Comparison of ENCODE assay signal across 8 mouse cellular contexts in the genomic region with DNA sequence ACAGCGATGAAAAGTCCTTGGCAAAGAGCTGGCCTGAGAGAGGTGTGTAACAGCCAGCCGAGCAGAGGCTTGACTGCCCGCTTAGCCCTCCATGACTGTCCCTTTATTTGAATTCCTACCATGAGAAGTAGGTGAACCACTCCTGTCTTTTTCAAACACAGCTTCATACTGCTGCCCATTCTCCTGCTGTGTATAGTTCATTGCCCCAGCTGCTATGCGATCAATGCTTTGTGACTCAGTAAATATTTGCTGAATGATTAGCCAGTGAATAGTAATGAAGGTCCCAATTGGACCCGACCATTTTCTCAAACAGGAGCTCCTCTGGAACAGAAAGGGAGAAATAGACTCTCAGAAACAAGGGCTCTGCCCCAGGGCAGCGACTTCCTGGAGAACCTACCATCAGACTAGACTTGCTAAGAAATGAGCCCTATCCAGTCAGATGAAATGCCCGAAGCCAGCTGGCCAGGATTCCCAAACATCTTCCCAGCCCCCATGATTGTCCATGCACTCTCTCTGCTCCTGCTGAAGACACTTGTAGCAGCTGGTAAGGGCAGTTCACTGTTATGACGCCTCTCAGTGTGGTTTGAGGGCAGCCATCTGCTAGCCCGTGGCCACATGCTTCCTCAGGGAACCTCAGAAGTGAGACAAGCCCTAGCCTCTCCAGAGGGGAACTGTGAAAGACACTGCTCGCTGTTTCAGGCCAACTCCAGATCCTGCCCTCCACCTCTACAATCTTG. TPM values are rescaled to one million over a fixed set of nuclear protein-coding genes. Genes with fewer than 3 reads are reported as not detected.
DNase-seq lines count a peak whose midpoint lies in the region; ATAC-seq and TF ChIP-seq lines count a peak whose summit lies in the region.

No protein-coding gene starts in this region.

- WGBS in limb, embryonic 12.5 days: 69% methylated on average over 10 of the region's 10 CpGs
- 72% methylated on average over 10 of the region's 10 CpGs for WGBS in limb, embryonic 10.5 days
- 59% methylated on average over 10 of the region's 10 CpGs for whole genome bisulfite sequencing in hindbrain, postnatal 0 days
- WGBS in forebrain, embryonic 11.5 days: 77% methylated on average over 10 of the region's 10 CpGs

- no peak overlapping the region for H3K9ac ChIP-seq in limb, embryonic 12.5 days (replicated peaks)
- no peak overlapping the region for H3K9ac ChIP-seq in hindbrain, postnatal 0 days (replicated peaks; ENCODE audit: low read length)
- no peak overlapping the region for H3K9ac ChIP-seq in forebrain, embryonic 11.5 days (ENCODE audit: low read length)

- peaks cover 25% of the 10 kb centered on the region for H3K4me1 ChIP-seq in limb, embryonic 12.5 days (replicated peaks)
- peaks cover 31% of the 10 kb centered on the region for H3K4me1 ChIP-seq in limb, embryonic 10.5 days
- 0 out of 2 replicates have a peak, but pooled peaks cover 14% of the 10 kb centered on the region for H3K4me1 ChIP-seq in hindbrain, postnatal 0 days (ENCODE audit: insufficient read depth, low read length)
- peaks cover 5% of the 10 kb centered on the region for H3K4me1 ChIP-seq in forebrain, embryonic 11.5 days (replicated peaks; ENCODE audit: control insufficient read depth, insufficient read depth, low read length)

- peak overlapping the region; percentile 13; the same call in 1 of the 2 replicates for H3K27ac ChIP-seq in limb, embryonic 12.5 days
- H3K27ac ChIP-seq in limb, embryonic 10.5 days: no peak overlapping the region
- H3K27ac ChIP-seq in hindbrain, postnatal 0 days: no peak overlapping the region
- H3K27ac ChIP-seq in forebrain, embryonic 11.5 days (ENCODE audit: low read depth, low read length): no peak overlapping the region

- DNase-seq in limb, embryonic 10.5 days (ENCODE audit: low spot score): no peak
- DNase-seq in gastrocnemius, postnatal 14 days: peak; percentile 29
- DNase-seq in hindbrain, postnatal 0 days (ENCODE audit: low spot score): peak; percentile 60
- no peak for DNase-seq in frontal cortex, postnatal 10 days (ENCODE audit: low spot score in 2 of 2)
- DNase-seq in layer of hippocampus, postnatal 25 days (ENCODE audit: extremely low spot score in 1 of 2, low spot score in 1 of 2): no peak
- DNase-seq in forebrain, embryonic 11.5 days (ENCODE audit: low spot score): no peak

- H3K27me3 ChIP-seq in limb, embryonic 12.5 days: no peaks in the 10 kb centered on the region
- H3K27me3 ChIP-seq in limb, embryonic 10.5 days (ENCODE audit: low read depth, poor library complexity, severe bottlenecking): no peaks in the 10 kb centered on the region
- H3K27me3 ChIP-seq in hindbrain, postnatal 0 days (ENCODE audit: insufficient read depth, low read length): no peaks in the 10 kb centered on the region
- H3K27me3 ChIP-seq in forebrain, embryonic 11.5 days (ENCODE audit: control insufficient read depth, insufficient read depth, low read length): no peaks in the 10 kb centered on the region

- peak overlapping the region; percentile 68 for H3K4me2 ChIP-seq in limb, embryonic 12.5 days
- peak overlapping the region; percentile 76; the same call in 1 of the 2 replicates for H3K4me2 ChIP-seq in hindbrain, postnatal 0 days (ENCODE audit: low read depth, low read length)
- no peak overlapping the region for H3K4me2 ChIP-seq in forebrain, embryonic 11.5 days (ENCODE audit: low read depth, low read length, severe bottlenecking)

- no peaks in the 10 kb centered on the region for H3K9me3 ChIP-seq in limb, embryonic 12.5 days
- no peaks in the 10 kb centered on the region for H3K9me3 ChIP-seq in limb, embryonic 10.5 days (replicated peaks)
- H3K9me3 ChIP-seq in hindbrain, postnatal 0 days (ENCODE audit: low read length): no peaks in the 10 kb centered on the region
- no peaks in the 10 kb centered on the region for H3K9me3 ChIP-seq in forebrain, embryonic 11.5 days (ENCODE audit: control insufficient read depth, low read length)

- no peaks in the 10 kb centered on the region for H3K36me3 ChIP-seq in limb, embryonic 12.5 days
- H3K36me3 ChIP-seq in limb, embryonic 10.5 days: 0 out of 2 replicates have a peak, but pooled peaks cover 4% of the 10 kb centered on the region
- H3K36me3 ChIP-seq in hindbrain, postnatal 0 days (ENCODE audit: insufficient read depth, low read length): no peaks in the 10 kb centered on the region; the same call in 1 of the 2 replicates
- H3K36me3 ChIP-seq in forebrain, embryonic 11.5 days (ENCODE audit: control insufficient read depth, insufficient read depth, low read length): no peaks in the 10 kb centered on the region

- no peak overlapping the region; the same call in 1 of the 2 replicates for H3K4me3 ChIP-seq in limb, embryonic 12.5 days (replicated peaks)
- no peak overlapping the region for H3K4me3 ChIP-seq in limb, embryonic 10.5 days
- H3K4me3 ChIP-seq in hindbrain, postnatal 0 days (ENCODE audit: low read length): no peak overlapping the region
- H3K4me3 ChIP-seq in forebrain, embryonic 11.5 days (ENCODE audit: low read depth, low read length): no peak overlapping the region

- no peak for TF ChIP-seq CTCF in hindbrain, postnatal 0 days (IDR thresholded peaks at IDR 0.05; ENCODE audit: low read depth)

- intact Hi-C loops in gastrocnemius, postnatal 14 days (cut with DNase I; ENCODE audit: low total_unique reads): no loop called here

- ATAC-seq in limb, embryonic 12.5 days (ENCODE audit: insufficient number of reproducible peaks, insufficient read depth, low FRiP score, low TSS enrichment, low read depth): no peak
- ATAC-seq in hindbrain, postnatal 0 days: 0 out of 2 replicates have a peak, but pooled peaks have one; percentile 21
- ATAC-seq in megakaryocyte progenitor cell, adult 5-6 weeks (replicated peaks; ENCODE audit: poor library complexity): peak; percentile 61
- ATAC-seq in forebrain, embryonic 11.5 days (replicated peaks; ENCODE audit: low FRiP score): no peak

RNA-seq across cellular contexts. Expression of a gene that starts 2.8 kb away (rescaled TPM):
- 23.5 and 26.3 TPM in 2 replicates for polyA plus RNA-seq in limb, embryonic 12.5 days (2016; fragmentation: Nextera tagmentation; extraction: Ambion mirVana)
- polyA plus RNA-seq in limb, embryonic 10.5 days (2016; fragmentation: Nextera tagmentation; extraction: Ambion mirVana): 12.7 and 17.2 TPM in 2 replicates
- total RNA-seq in gastrocnemius, postnatal 14 days (2021): 10 to 100 TPM; 32.3 to 33.3 TPM
- total RNA-seq in hindbrain, postnatal 0 days (2014; rRNA removed): 37.7 and 42.8 TPM in 2 replicates
- 25.2 and 26.2 TPM in 2 replicates for polyA plus RNA-seq in hindbrain, postnatal 0 days (2015; fragmentation: Nextera tagmentation; extraction: Ambion mirVana)
- total RNA-seq in megakaryocyte progenitor cell, adult 5-6 weeks (2015): 13.5 and 14.7 TPM in 2 replicates
- total RNA-seq in megakaryocyte progenitor cell, adult 5-6 weeks (2017): 15.0 and 24.2 TPM in 2 replicates
- total RNA-seq in layer of hippocampus, postnatal 25 days (2021): 10 to 100 TPM; 29.8 to 38.0 TPM
- polyA plus RNA-seq in forebrain, embryonic 11.5 days (2014; fragmentation: Nextera tagmentation; extraction: Ambion mirVana): 8.4 and 8.8 TPM in 2 replicates

RNA-seq across cellular contexts. Expression of a gene that starts 58.4 kb away (rescaled TPM):
- polyA plus RNA-seq in limb, embryonic 12.5 days (2016; fragmentation: Nextera tagmentation; extraction: Ambion mirVana): not detected in 2 replicates
- 0.23 TPM in 1 of 2 replicates, not detected in the other for polyA plus RNA-seq in limb, embryonic 10.5 days (2016; fragmentation: Nextera tagmentation; extraction: Ambion mirVana)
- total RNA-seq in gastrocnemius, postnatal 14 days (2021): not detected
- total RNA-seq in hindbrain, postnatal 0 days (2014; rRNA removed): 2.2 and 4.3 TPM in 2 replicates
- 1.6 and 1.8 TPM in 2 replicates for polyA plus RNA-seq in hindbrain, postnatal 0 days (2015; fragmentation: Nextera tagmentation; extraction: Ambion mirVana)
- not detected in 2 replicates for total RNA-seq in megakaryocyte progenitor cell, adult 5-6 weeks (2015)
- not detected in 2 replicates for total RNA-seq in megakaryocyte progenitor cell, adult 5-6 weeks (2017)
- total RNA-seq in layer of hippocampus, postnatal 25 days (2021): under 1 TPM in 1 of 2 experiments, not detected in 1; 0.07 TPM
- 0.07 and 0.08 TPM in 2 replicates for polyA plus RNA-seq in forebrain, embryonic 11.5 days (2014; fragmentation: Nextera tagmentation; extraction: Ambion mirVana)

Comparison
In these comparisons a context has a peak if more than half of its experiments do, and no peak if none do; other contexts are left out.
1. ATAC-seq: peak in hindbrain, postnatal 0 days (single experiment) and megakaryocyte progenitor cell, adult 5-6 weeks (single experiment); none in limb, embryonic 12.5 days (single experiment) and forebrain, embryonic 11.5 days (single experiment).
2. DNase-seq: peak in gastrocnemius, postnatal 14 days (single experiment) and hindbrain, postnatal 0 days (single experiment); none in limb, embryonic 10.5 days (single experiment), frontal cortex, postnatal 10 days (0 of 2), layer of hippocampus, postnatal 25 days (0 of 2) and forebrain, embryonic 11.5 days (single experiment).